Mouse (Mus musculus) c-Kit-positive CD71-negative TER-119-negative erythroid progenitor cells, embryonic 14.5 days (primary cell): Measurements from ENCODE around the gene Mpzl2.
"Not testable (repeated sequence)": the region's sequence is repeated elsewhere in the genome, so short reads cannot be mapped to it uniquely, and the experiment has no call there.

Source experiments
- DNase-seq: peaks from one replicate; pipeline ENCODE4 v3.0.0-alpha.2; 2013; ENCODE audit warnings: low read depth

Gene Mpzl2

DNA sequence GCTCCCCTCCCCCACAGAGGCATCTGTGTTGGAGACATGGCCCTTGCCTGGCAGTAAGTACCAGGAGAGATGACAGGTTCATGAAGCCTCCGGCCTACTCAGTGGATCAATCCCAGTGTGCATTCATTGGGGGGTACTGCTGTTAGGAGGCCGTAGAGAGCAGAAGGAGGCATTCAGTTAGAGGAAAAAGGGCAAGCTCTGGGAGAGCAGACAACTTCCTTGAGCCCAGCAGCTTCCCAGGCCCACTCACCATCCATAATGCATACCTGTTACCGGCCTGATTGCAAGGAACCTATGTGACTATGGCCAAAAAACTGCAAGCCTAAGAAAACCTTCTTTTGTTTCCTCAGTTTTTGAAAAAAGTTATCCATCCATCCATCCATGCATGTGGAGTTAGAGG lies 5.1 kb upstream of the Mpzl2 start:
- DNase-seq = no peak

DNA sequence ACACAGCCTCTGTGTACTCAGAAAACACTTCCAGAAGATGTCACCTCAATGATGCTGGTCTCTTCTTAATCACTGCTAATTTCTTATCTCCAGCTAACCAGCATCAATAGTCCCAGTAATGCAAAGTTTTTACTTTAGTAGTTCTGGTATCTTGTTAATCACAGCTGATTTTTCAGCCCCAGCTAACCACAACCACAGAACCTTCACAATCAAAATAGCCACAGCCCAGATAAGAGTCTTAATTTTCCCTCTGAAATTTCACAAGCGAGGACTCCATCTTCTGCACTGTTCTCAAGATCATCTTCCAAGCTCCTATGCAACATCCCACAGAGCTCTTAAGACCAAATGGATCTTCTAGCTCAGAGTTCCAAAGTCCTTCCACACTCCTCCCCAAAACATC lies 1.8 kb upstream of the Mpzl2 start:
- DNase-seq = not testable (repeated sequence)

DNA sequence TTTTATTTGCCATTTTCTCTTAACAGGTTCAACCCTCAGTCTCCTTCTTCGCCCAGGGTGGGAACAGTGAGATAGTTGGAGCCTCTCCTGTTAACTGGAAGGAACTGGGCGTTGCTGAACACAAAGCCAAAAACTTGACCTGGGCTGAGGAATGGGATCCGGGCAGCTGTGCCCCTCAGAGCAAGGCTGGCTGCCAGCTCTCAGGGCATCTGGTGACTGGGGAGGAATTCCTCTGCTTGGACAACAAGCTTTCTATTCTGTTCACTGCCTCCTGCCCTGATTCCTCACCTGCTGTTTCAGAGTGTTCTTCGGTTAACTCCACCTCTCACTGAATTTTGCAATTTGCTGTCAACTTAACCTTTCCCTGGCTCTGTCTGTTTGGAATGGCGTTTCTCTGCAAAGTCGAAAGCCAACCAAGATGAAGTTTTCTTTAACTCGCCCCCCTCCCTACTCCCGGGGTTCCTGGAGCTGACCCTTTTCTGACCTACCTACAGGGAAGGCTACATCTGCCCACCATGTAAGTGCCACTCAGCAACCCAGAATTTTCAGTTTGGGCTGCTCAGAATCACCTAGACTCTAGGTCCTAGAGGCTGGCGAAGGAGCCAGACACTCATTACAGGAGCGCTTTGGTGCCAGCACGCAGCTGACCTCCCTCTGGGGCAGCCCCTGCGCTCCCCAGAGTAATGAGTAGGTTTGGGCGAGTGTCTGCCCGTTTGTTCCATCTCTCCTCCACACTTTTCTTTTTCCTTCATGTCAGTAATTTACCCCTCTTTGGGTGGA lies 657 bp downstream of the Mpzl2 start:
- no peak for DNase-seq

DNA sequence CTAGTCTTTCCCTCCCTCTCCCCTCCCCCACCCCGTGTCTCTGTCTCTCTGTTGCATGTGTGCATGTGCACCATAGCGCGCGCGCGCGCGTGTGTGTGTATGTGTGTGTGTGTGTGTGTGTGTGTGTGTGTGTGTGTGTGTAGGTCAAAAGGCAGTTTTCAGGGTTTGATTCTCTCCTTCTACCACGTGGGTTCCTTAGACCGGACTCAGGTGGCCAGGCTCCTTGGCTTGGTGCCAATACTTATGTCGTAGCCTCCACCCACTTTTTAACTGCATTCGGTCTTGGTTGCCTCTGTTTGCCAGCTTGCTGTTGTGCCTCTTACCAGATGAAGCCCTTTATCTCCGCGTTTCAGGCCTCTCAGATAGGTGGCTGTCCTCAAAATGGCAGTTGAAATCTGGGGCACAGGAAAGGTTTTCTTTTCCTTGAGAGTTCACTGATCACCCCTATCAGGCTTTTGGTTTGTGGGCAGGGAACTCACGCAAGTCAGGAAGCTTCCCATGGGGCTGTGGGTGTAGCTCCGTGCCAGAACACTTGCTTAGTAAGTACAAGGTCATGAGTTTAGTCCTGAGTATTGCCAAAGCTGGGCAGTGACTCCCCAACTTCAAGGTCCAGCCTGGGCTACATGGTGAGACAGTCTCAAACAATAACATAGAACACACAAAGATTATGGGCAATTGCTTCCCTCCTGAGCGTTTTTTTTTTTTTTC lies 1.7 kb downstream of the Mpzl2 start:
- peak; percentile 37 for DNase-seq

DNA sequence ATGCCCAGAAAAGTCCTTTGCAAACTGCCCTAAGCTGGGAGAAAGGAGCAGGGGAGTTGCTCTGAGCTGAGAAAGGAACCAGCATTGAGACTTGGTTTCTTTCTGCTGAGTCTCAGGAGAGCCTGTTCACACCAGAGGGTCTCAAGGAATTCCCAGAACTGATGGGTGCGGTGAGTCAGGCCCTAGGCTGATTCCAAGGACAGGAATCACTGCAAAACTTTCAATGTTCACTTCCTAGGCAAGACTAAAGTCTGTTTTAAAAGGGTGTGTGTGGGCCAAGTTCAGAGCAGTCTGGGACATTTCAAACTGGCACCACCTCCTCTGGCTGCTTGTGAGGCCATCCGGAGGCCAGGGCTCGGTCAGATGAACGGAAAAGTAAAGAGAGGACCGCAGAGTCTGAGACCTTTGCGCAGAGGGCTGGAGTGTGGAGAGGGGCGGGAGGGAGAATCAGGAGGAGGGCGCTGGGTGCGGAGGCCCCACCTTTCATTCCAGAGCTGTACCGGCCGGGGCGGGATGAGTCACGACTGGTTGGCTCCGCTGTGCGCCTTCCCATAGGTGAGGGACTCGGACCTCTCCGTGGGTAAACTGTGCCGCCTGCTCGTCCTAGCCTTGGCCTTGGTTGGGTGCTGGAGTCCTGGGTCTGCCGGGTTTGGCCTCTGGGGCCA lies 2.6 kb downstream of the Mpzl2 start:
- DNase-seq = no peak

DNA sequence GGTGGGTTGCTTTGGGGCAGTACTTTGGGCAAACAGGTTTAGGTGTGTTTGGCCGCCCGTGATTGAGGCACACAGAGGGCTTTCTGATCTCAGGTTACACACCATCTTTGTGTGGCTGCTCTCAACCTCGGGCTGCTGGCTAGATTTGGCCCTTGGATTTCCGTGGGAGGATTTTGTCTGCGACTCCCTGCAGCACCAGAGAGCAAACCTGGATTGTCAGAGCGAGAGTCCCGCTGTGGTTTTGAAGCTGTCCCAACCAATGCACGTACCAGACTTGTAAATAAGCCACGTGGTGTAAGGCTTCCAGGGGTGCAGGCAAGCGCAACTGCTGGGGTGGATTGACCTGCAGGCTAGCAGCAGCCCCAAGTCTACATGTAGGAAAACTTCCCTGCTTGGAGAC lies 3.3 kb downstream of the Mpzl2 start:
- no peak for DNase-seq

DNA sequence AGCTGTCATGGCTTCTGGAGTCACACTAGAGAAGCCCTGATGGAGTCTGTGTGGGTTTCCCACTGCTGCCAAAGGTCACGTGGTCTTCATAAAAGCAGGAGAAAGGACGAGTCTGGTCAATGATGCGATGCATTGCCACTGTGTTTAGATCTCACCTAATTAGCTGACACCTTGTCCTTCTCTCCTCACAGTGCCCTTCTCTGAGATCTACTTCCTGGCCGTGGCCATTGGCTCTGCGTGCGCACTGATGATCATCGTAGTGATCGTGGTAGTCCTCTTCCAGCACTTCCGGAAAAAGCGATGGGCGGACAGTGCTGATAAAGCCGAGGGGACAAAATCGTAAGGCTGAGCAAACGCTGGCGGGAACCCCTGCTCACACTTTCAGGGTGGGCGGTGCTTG lies 7.4 kb downstream of the Mpzl2 start:
- no peak for DNase-seq

DNA sequence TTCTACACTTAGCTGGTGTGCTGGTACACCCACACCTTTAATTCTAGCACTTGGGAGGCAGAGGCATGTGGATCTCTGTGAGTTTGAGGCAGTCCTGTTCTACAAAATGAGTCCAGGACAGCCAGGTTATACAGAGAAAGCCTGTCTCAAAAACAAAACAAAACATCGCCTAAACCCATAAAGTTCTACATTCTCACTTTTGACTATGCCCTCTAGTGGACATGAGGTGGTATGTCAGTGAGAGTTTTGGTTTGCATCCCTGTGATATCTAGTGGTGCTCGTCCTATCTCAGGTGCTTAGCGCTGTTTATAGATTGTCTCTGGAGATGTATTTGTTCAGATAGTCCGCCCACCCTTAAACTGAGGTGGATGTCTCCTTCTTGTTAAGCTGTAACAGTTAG lies 8.9 kb downstream of the Mpzl2 start:
- peak; percentile 28 for DNase-seq

DNA sequence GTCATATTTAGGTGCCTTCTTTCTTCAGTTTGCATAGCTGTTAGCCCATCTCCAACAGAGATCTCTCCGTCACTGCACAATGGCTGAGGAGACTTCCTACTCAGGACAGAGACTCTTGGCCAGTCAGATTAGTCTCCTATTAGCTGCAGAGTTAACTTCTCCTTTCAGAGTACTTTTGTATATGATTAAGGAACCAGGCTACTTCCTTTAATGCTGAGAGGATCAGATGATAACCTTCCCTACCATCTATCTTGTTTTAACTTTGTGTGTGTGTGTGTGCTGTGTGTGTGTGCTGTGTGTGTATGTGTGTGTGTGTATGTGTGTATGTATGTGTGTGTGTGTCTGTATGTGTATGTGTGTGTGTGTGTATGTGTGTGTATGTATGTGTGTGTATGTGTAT lies 10.1 kb downstream of the Mpzl2 start:
- no peak for DNase-seq

DNA sequence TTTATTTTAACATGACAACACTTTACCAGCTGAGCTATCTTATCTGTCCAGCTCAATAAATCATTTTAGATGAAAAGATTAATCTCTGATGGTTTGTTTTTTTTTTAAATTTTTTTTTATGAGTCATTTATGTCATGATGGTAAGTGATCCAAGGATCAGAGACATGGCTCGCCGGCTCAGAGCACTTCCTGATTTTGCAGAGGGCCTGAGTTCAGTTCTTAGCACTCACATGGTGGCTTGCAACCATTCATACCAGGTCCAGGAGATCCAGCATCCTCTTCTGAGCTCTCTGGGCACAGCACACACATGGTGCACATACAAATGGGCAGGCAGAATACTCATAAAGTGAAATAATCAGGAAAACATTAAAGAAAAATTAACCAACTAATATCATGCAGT lies 10.7 kb downstream of the Mpzl2 start:
- DNase-seq = no peak

DNA sequence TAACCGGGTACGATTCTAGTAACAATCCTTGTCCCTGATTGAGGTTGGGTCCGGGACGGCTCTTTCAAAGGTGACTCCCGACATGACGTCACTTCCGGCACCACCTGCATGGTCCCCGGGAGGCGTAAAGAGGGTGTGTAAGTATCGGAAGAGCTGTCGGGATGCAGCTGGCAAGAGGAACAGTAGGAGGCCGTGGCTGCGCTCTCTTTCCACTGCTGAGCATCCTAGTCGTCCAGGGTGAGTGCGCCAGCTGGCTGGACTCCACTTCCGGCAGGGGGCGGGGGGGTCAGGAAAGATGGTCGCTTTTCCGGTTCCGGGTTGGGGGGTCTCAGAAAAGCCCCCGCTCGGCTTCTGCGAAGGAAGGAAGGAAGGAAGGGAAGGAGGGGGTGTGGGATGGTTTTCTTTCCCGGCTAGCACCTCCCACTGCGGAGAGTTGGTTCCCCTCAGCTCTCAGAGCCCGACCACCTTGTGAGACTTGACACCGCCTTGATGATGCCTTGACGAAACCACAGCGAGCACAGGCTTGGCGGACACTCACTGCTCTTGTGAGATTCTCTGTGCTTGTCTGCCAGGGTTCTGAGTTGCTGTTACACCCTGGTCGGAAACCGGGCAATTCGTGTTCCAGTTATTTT lies 15.6 kb downstream of the Mpzl2 start, which contains the start of gene Mpzl3:
TSS of gene Mpzl3 (plus strand) at position 105 of the 632 bp plus-strand sequence.
- no peak for DNase-seq

DNA sequence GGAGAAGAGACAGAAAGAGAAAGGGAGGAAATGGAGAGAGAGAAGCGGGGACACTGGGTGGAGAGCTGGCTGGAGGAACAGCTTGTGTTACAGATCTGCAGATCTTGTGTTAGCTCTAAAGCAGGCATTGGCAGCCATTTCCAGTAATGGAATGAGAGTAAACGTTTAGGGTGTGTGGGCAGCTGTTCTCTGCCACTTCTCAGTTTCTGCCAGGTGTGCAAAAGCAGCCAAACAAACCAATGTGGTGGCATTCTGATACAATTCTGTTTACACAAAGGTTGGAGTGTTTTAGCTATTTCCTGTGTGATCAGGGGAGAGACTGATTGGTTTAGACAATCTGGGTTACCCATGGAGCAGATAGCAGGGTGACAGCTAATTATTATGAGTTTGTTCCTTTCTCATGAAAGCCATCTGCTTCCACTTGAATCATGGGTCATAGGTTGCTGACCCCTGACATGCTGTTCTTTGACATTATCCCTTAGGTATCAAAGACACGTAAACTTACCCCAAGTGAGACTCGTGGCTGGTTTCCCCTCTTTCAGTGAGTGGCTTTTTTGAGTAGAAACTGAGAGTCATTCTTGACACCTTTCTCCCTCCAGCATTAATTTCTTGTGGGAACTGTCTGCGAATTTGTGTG lies 18.8 kb downstream of the Mpzl2 start:
- no peak for DNase-seq

DNA sequence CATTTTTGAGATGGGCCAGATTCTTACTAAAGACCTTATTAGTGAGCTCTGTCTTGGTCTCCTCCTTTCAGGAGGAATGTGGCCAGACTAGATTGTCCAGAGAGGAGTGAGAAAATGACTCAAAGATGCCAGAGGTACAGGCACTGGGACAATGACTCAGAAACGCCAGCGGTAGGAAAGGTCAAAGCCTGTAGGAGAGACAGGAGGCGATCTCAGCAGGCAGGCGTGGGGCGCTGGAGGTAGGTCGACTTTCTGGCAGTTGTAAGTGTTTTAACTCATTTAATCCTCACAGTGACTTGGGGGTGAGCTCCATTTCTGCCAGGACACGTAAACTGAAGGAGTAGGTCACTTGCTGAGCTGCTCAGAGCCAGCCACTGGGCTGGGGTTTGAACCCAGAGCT lies 20.6 kb downstream of the Mpzl2 start:
- DNase-seq = no peak

DNA sequence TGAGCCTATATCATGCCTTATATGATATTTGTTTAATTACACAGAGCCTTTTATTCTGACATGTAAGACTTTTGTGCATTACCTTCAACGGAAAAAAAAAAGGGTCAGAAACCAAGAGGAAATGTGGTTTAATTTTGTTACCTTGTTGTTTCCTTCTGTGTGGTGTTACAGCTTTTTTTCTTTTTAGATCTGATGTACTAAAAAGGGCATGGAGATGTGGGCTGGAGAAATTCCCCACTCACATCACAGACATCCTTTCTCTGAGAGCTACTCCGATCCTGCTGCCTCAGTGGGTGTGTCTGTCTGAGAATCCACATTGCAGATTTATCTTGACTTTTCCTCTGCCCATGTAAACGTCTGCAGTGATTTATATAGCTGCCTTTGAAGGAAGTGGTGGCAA lies 23.1 kb downstream of the Mpzl2 start:
- DNase-seq = no peak

DNA sequence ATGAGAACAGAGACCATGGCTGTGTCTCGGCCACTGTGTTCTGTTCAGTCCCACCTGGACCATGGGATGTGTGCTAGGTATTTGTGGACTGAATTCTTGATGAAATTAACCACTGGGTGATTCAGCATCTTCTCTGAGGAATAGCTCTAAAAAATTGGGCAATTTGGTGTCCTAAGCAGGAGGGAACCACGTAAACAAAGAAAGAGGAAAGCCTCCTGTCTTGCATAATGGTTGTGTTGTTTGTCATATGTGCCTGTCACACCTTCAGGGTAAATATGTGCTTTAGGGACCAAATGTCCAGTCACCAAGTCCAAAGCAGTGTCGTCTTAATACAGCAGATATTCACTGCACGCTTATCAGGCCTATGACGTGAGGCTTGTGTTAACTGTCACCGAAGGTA lies 24.8 kb downstream of the Mpzl2 start:
- DNase-seq = no peak

DNA sequence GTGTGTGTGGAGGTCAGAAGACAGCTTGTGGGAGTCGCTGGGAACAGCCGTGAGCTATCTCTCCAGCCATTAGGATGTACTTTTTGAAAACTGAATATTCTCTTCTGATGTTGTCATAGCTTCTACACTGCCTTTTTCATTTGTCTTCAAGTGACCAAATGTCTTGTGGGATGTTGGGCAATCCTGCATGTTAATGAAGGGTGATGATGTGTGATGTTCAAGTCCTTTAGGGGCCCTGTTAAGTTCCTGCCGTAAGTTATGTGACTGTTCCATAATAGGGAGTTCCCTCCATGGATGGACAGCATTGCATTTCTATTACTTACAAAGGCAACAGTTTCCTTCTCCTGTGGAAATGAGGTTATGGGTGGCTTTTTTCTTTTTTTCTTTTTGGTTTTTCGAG lies 27.1 kb downstream of the Mpzl2 start:
- no peak for DNase-seq

DNA sequence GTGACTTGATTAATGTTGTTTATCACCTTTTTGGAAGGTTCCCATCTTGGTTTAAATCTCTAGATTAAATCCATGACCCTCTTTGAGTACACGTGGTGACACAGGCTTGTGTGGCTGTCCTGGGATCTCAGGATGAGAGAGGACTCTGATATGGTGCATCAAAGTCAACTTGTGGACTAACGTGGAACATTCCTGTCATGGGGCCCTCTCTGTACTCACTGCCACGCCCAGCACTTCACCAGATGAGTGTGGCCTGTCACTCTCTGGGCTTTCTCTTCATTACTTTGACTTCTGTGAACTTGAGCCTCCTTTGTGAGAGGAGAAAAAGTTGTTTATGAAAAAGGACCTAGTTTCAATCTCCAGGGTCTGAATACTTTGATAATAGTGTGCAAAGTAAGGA lies 32.2 kb downstream of the Mpzl2 start:
- DNase-seq = no peak

DNA sequence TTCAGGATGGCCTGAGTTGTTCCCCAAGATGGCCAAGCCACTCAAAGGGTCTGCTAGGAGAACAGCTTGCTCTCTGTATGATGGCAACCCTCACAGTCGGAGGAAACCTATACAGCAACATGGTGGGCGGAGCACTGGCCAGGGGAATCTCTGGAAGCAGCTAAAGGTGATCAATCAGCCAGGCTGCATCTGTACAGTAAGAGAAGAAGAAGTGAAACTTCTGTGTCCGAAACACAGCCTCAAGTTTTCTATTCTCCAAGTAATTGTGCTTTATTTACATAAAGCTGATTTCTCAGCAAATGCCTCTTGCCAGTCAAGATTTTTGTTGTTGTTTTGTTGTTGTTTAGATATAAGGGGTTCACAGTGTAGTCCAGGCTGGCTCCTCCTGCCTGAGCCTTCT lies 38.3 kb downstream of the Mpzl2 start:
- DNase-seq = no peak

DNA sequence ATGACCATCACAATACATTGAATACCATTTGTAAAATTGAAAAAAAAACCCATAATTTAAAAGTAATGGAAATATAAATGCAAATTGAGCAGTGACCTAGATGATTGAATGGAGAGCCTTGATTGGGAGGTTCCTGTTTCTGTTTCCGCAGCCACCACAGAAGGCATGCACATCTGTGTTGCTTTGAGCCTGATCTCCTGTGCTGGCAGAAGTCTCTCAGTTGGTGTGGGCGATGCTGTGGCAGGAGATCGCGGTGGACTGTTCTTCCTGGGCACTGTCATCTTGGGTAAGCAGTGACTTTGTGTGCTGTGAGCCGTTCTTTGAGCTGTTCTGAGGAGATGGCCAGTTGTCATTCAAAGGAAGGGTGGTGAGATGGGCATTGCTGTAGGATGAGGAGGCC lies 39.4 kb downstream of the Mpzl2 start, which contains the start of gene Jaml:
TSS of gene Jaml (plus strand) at position 173 of the 400 bp plus-strand sequence.
- DNase-seq = no peak

DNA sequence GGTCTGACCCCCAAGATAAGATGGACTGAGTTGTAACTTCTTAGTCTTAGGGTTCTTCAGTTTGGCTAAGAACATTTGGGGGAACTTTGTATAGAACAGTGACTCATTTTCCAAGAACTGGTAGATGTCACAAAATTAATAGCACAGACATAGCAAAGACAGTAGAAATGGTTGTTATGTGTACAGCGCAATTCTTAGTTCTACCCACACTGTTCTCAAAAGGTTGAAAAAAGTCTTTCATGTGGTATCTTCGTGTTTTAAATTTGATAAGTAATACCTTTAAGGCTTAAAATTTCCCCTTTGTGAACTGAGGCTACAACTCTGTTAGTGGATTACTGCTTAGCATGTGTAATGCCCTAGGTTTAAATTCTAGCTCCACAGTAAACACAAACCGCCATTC lies 43.5 kb downstream of the Mpzl2 start:
- no peak for DNase-seq

DNA sequence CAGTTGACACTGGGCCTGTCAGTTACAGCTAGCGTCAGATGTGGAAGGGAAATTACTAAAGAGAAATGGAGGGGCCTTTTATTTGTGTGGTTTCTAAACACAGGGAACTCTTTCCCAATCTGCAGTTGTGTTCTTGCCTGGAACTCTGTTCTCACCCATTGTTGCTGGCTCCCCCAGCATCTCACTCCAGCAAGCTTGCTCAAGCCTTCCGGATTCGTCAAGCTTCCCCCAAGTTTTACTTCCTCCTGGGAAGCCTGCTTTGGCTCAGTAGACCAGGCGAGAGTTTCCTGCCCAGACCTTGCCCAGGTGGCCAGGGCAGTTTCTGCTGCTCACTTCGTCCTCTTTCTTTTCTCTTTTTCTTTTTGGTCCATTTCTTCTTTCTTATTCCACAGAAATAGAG lies 45.0 kb downstream of the Mpzl2 start:
- no peak for DNase-seq
